Mouse (Mus musculus): ENCODE measurements around the gene Polr2j. TPM values are rescaled to one million over a fixed set of nuclear protein-coding genes. Genes with fewer than 3 reads are reported as not detected.
"Not testable (repeated sequence)": the region's sequence is repeated elsewhere in the genome, so short reads cannot be mapped to it uniquely, and the experiment has no call there.

The Polr2j gene
- polyA plus RNA-seq, 1 experiment from 2014 or later: 270 TPM

- H3K4me3 ChIP-seq (ENCODE audit: low read length): no peak overlapping the region
- no peak overlapping the region for H3K27ac ChIP-seq (ENCODE audit: low read depth, low read length)
- 84% methylated on average over 10 of the region's 10 CpGs for WGBS
- 0 out of 2 replicates have a peak, but pooled peaks cover 5% of the 10 kb centered on the region for H3K4me1 ChIP-seq (ENCODE audit: control insufficient read depth, insufficient read depth, low read length)
- peaks cover 3% of the 10 kb centered on the region; the same call in 1 of the 2 replicates for H3K27me3 ChIP-seq (ENCODE audit: control insufficient read depth, insufficient read depth, low read length)
- no peak overlapping the region for H3K9ac ChIP-seq (ENCODE audit: low read depth, low read length)
- ATAC-seq (ENCODE audit: low FRiP score, low TSS enrichment): no peak
- H3K4me2 ChIP-seq (replicated peaks; ENCODE audit: low read depth, low read length): no peak overlapping the region
- no peaks in the 10 kb centered on the region for H3K36me3 ChIP-seq (ENCODE audit: control insufficient read depth, insufficient read depth, low read length)
- H3K9me3 ChIP-seq (ENCODE audit: control insufficient read depth, low read length): no peaks in the 10 kb centered on the region
These were observed 17.9 kb upstream of the Polr2j start for GRCm38 (mm10) chr5:136098536-136098935.

GRCm38 (mm10) chr5:136102099-136102820 is 14.2 kb upstream of the Polr2j start:
- Histone ChIP-seq H3K36me3 (ENCODE audit: control insufficient read depth, insufficient read depth, low read length) (no peaks in the 10 kb centered on the region), H3K27ac (ENCODE audit: low read depth, low read length) (no peak overlapping the region), H3K9ac (ENCODE audit: low read depth, low read length) (peak overlapping the region; percentile 42; the same call in 1 of the 2 replicates), H3K4me2 (replicated peaks; ENCODE audit: low read depth, low read length) (peak overlapping the region; percentile 59), H3K4me1 (ENCODE audit: control insufficient read depth, insufficient read depth, low read length) (0 out of 2 replicates have a peak, but pooled peaks cover 5% of the 10 kb centered on the region), H3K4me3 (ENCODE audit: low read length) (peak overlapping the region; percentile 29), H3K27me3 (ENCODE audit: control insufficient read depth, insufficient read depth, low read length) (peaks cover 3% of the 10 kb centered on the region; the same call in 1 of the 2 replicates), H3K9me3 (ENCODE audit: control insufficient read depth, low read length) (no peaks in the 10 kb centered on the region)
- WGBS: 7% methylated on average over 41 of the region's 41 CpGs
- peak; percentile 70 for ATAC-seq (ENCODE audit: low FRiP score, low TSS enrichment)

GRCm38 (mm10) chr5:136104511-136104910 is 11.9 kb upstream of the Polr2j start:
- Histone ChIP-seq H3K27ac (ENCODE audit: low read depth, low read length) (no peak overlapping the region), H3K9ac (ENCODE audit: low read depth, low read length) (no peak overlapping the region), H3K4me1 (ENCODE audit: control insufficient read depth, insufficient read depth, low read length) (0 out of 2 replicates have a peak, but pooled peaks cover 5% of the 10 kb centered on the region), H3K9me3 (ENCODE audit: control insufficient read depth, low read length) (no peaks in the 10 kb centered on the region), H3K27me3 (ENCODE audit: control insufficient read depth, insufficient read depth, low read length) (peaks cover 3% of the 10 kb centered on the region; the same call in 1 of the 2 replicates), H3K4me3 (ENCODE audit: low read length) (no peak overlapping the region), H3K36me3 (ENCODE audit: control insufficient read depth, insufficient read depth, low read length) (no peaks in the 10 kb centered on the region), H3K4me2 (replicated peaks; ENCODE audit: low read depth, low read length) (no peak overlapping the region)
- 81% methylated on average over 5 of the region's 5 CpGs for WGBS
- ATAC-seq (ENCODE audit: low FRiP score, low TSS enrichment): no peak

GRCm38 (mm10) chr5:136108486-136108885 is 7.9 kb upstream of the Polr2j start:
- Histone ChIP-seq H3K9me3 (ENCODE audit: control insufficient read depth, low read length) (no peaks in the 10 kb centered on the region), H3K36me3 (ENCODE audit: control insufficient read depth, insufficient read depth, low read length) (no peaks in the 10 kb centered on the region), H3K4me2 (replicated peaks; ENCODE audit: low read depth, low read length) (no peak overlapping the region), H3K4me3 (ENCODE audit: low read length) (no peak overlapping the region), H3K27ac (ENCODE audit: low read depth, low read length) (no peak overlapping the region), H3K27me3 (ENCODE audit: control insufficient read depth, insufficient read depth, low read length) (no peaks in the 10 kb centered on the region), H3K9ac (ENCODE audit: low read depth, low read length) (no peak overlapping the region), H3K4me1 (ENCODE audit: control insufficient read depth, insufficient read depth, low read length) (no peaks in the 10 kb centered on the region)
- WGBS: 42% methylated on average over 2 of the region's 2 CpGs
- ATAC-seq (ENCODE audit: low FRiP score, low TSS enrichment): no peak

- no peaks in the 10 kb centered on the region for H3K4me1 ChIP-seq (ENCODE audit: control insufficient read depth, insufficient read depth, low read length)
- H3K9ac ChIP-seq (ENCODE audit: low read depth, low read length): no peak overlapping the region
- no peak overlapping the region for H3K4me2 ChIP-seq (replicated peaks; ENCODE audit: low read depth, low read length)
- H3K4me3 ChIP-seq (ENCODE audit: low read length): no peak overlapping the region
- WGBS: 83% methylated on average over 3 of the region's 3 CpGs
- H3K36me3 ChIP-seq (ENCODE audit: control insufficient read depth, insufficient read depth, low read length): no peaks in the 10 kb centered on the region
- no peak overlapping the region for H3K27ac ChIP-seq (ENCODE audit: low read depth, low read length)
- H3K9me3 ChIP-seq (ENCODE audit: control insufficient read depth, low read length): no peaks in the 10 kb centered on the region
- no peaks in the 10 kb centered on the region for H3K27me3 ChIP-seq (ENCODE audit: control insufficient read depth, insufficient read depth, low read length)
- ATAC-seq (ENCODE audit: low FRiP score, low TSS enrichment): no peak
These were observed 7.4 kb upstream of the Polr2j start for GRCm38 (mm10) chr5:136109042-136109441.

- WGBS: 39% methylated on average over 4 of the region's 4 CpGs
- not testable (repeated sequence) for H3K9me3 ChIP-seq (ENCODE audit: control insufficient read depth, low read length)
These were observed 2.9 kb upstream of the Polr2j start for GRCm38 (mm10) chr5:136113546-136113945.

GRCm38 (mm10) chr5:136116784-136117112 is 317 bp downstream of the Polr2j start:
- Histone ChIP-seq H3K4me2 (replicated peaks; ENCODE audit: low read depth, low read length) (peak overlapping the region; percentile 85), H3K4me1 (ENCODE audit: control insufficient read depth, insufficient read depth, low read length) (peaks cover 14% of the 10 kb centered on the region), H3K9me3 (ENCODE audit: control insufficient read depth, low read length) (no peaks in the 10 kb centered on the region), H3K36me3 (ENCODE audit: control insufficient read depth, insufficient read depth, low read length) (peaks cover 27% of the 10 kb centered on the region), H3K27ac (ENCODE audit: low read depth, low read length) (peak overlapping the region; percentile 4; the same call in 1 of the 2 replicates), H3K4me3 (ENCODE audit: low read length) (peak overlapping the region; percentile 63), H3K9ac (ENCODE audit: low read depth, low read length) (peak overlapping the region; percentile 61), H3K27me3 (ENCODE audit: control insufficient read depth, insufficient read depth, low read length) (no peaks in the 10 kb centered on the region)
- WGBS: under 1% methylated on average over 22 of the region's 22 CpGs
- peak; percentile 33 for ATAC-seq (ENCODE audit: low FRiP score, low TSS enrichment)

More at GRCm38 (mm10) chr5:136113546-136113945, 2.9 kb upstream of the Polr2j start:
- H3K4me2 ChIP-seq (replicated peaks; ENCODE audit: low read depth, low read length); H3K36me3 ChIP-seq (ENCODE audit: control insufficient read depth, insufficient read depth, low read length); H3K4me3 ChIP-seq (ENCODE audit: low read length); ATAC-seq (ENCODE audit: low FRiP score, low TSS enrichment); H3K27me3 ChIP-seq (ENCODE audit: control insufficient read depth, insufficient read depth, low read length); H3K27ac ChIP-seq (ENCODE audit: low read depth, low read length); H3K9ac ChIP-seq (ENCODE audit: low read depth, low read length): not testable (repeated sequence)
- H3K4me1 ChIP-seq (ENCODE audit: control insufficient read depth, insufficient read depth, low read length): peaks cover 14% of the 10 kb centered on the region

- no peaks in the 10 kb centered on the region for H3K9me3 ChIP-seq (ENCODE audit: control insufficient read depth, low read length)
- no peak overlapping the region for H3K4me3 ChIP-seq (ENCODE audit: low read length)
- no peak overlapping the region for H3K27ac ChIP-seq (ENCODE audit: low read depth, low read length)
- no peak overlapping the region for H3K4me2 ChIP-seq (replicated peaks; ENCODE audit: low read depth, low read length)
- no peak overlapping the region for H3K9ac ChIP-seq (ENCODE audit: low read depth, low read length)
- no peaks in the 10 kb centered on the region for H3K27me3 ChIP-seq (ENCODE audit: control insufficient read depth, insufficient read depth, low read length)
- peaks cover 8% of the 10 kb centered on the region for H3K4me1 ChIP-seq (ENCODE audit: control insufficient read depth, insufficient read depth, low read length)
- H3K36me3 ChIP-seq (ENCODE audit: control insufficient read depth, insufficient read depth, low read length): peaks cover 65% of the 10 kb centered on the region
- WGBS: 88% methylated on average over 10 of the region's 10 CpGs
- ATAC-seq (ENCODE audit: low FRiP score, low TSS enrichment): no peak
These were observed 5.7 kb downstream of the Polr2j start for GRCm38 (mm10) chr5:136122165-136122564.

- Histone ChIP-seq H3K4me1 (ENCODE audit: control insufficient read depth, insufficient read depth, low read length) (peaks cover 3% of the 10 kb centered on the region; the same call in 1 of the 2 replicates), H3K27me3 (ENCODE audit: control insufficient read depth, insufficient read depth, low read length) (no peaks in the 10 kb centered on the region), H3K36me3 (ENCODE audit: control insufficient read depth, insufficient read depth, low read length) (peaks cover 52% of the 10 kb centered on the region), H3K9me3 (ENCODE audit: control insufficient read depth, low read length) (no peaks in the 10 kb centered on the region), H3K4me3 (ENCODE audit: low read length) (peak within 1 kb of the TSS; percentile 87), H3K9ac (ENCODE audit: low read depth, low read length) (peak within 1 kb of the TSS; percentile 79), H3K27ac (ENCODE audit: low read depth, low read length) (peak within 1 kb of the TSS; percentile 43; the same call in 1 of the 2 replicates), H3K4me2 (replicated peaks; ENCODE audit: low read depth, low read length) (peak within 1 kb of the TSS; percentile 74)
- WGBS: under 1% methylated on average over 59 of the region's 60 CpGs
- peak; percentile 90 for ATAC-seq (ENCODE audit: low FRiP score, low TSS enrichment)
These were observed 19.3 kb downstream of the Polr2j start, which contains the start of the genes Lrwd1 and Alkbh4 for GRCm38 (mm10) chr5:136135571-136136291. Gene Lrwd1, minus strand, starts transcription at chr5:136136074. Gene Alkbh4, plus strand, starts transcription at chr5:136136146.
